Mouse (Mus musculus) E14TG2a.4 (cell line): ENCODE results near the gene Med19.
"Not testable (repeated sequence)": the region's sequence is repeated elsewhere in the genome, so short reads cannot be mapped to it uniquely, and the experiment has no call there.

Experiments used
- H3K27me3 ChIP-seq: 2 replicates; pipeline ENCODE4 v1.6.1; 2014; ENCODE audit warnings: low read length, control low read depth; ENCODE audit not compliant: insufficient read depth
- H3K36me3 ChIP-seq: 2 replicates; pipeline ENCODE4 v1.6.1; 2014; ENCODE audit warnings: low read length, control low read depth; ENCODE audit not compliant: insufficient read depth
- H3K4me1 ChIP-seq: replicated peaks from 2 replicates; pipeline ENCODE4 v1.6.1; 2014; ENCODE audit warnings: low read depth, low read length, control low read depth
- H3K4me3 ChIP-seq: replicated peaks from 2 replicates; pipeline ENCODE4 v1.5.1; 2014; ENCODE audit warnings: mild to moderate bottlenecking, low read length
- H3K9me3 ChIP-seq: 2 replicates; pipeline ENCODE4 v1.6.1; 2014; ENCODE audit warnings: low read length, control low read depth
- CTCF ChIP-seq: conservative IDR thresholded peaks from 2 replicates; pipeline ENCODE4 v1.5.1; 2014; ENCODE audit warnings: low read length
- NANOG ChIP-seq: IDR thresholded peaks from 2 replicates; pipeline ENCODE4 v1.6.1; 2014; ENCODE audit warnings: borderline replicate concordance, low read length, mixed read lengths
- POU5F1 ChIP-seq: IDR thresholded peaks from 2 replicates; pipeline ENCODE4 v1.6.1; 2014; ENCODE audit warnings: low read length, borderline replicate concordance

Med19 gene

GRCm38 (mm10) chr2:84721182-84721581 lies 43.0 kb downstream of the Med19 start:
- no peak for TF ChIP-seq POU5F1
- TF ChIP-seq NANOG, result no peak
- no peak for TF ChIP-seq CTCF
- H3K4me1 ChIP-seq, result peaks cover 39% of the 10 kb centered on the region
- H3K9me3 ChIP-seq, result no peaks in the 10 kb centered on the region

DNA sequence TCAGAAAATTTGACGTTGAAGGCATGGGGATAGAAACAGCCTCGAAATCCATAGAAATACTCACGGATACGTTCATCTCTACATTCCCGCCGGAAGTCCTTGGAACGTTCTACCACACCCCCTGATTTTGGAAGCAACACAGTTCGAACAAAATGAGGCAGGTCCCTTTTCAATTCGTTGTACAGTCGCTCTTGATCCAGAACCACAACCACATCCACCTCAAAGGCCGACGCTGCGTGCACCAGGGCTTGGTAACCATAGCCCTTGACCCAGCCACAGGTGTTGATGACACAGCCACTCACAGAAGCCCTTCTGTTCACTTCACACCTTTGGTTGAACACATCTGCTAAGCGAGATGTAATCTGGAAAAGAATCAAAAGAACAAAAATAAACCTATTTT lies 45.7 kb downstream of the Med19 start:
- TF ChIP-seq POU5F1 (no peak), CTCF (no peak), NANOG (no peak)
- peaks cover 40% of the 10 kb centered on the region for H3K4me1 ChIP-seq
- peaks cover 47% of the 10 kb centered on the region for H3K36me3 ChIP-seq
- no peaks in the 10 kb centered on the region for H3K27me3 ChIP-seq
- no peaks in the 10 kb centered on the region for H3K9me3 ChIP-seq
- H3K4me3 ChIP-seq, result no peak overlapping the region

More at GRCm38 (mm10) chr2:84721182-84721581, 43.0 kb downstream of the Med19 start:
- Histone ChIP-seq H3K36me3 (peaks cover 47% of the 10 kb centered on the region), H3K4me3 (no peak overlapping the region), H3K27me3 (no peaks in the 10 kb centered on the region)

GRCm38 (mm10) chr2:84725770-84726169 lies 47.6 kb downstream of the Med19 start:
- H3K4me3 ChIP-seq, result peak overlapping the region; percentile 90
- peaks cover 40% of the 10 kb centered on the region for H3K4me1 ChIP-seq
- peaks cover 47% of the 10 kb centered on the region for H3K36me3 ChIP-seq
- no peaks in the 10 kb centered on the region for H3K9me3 ChIP-seq
- H3K27me3 ChIP-seq, result peaks cover 8% of the 10 kb centered on the region
- TF ChIP-seq POU5F1 (no peak), CTCF (no peak), NANOG (no peak)

DNA sequence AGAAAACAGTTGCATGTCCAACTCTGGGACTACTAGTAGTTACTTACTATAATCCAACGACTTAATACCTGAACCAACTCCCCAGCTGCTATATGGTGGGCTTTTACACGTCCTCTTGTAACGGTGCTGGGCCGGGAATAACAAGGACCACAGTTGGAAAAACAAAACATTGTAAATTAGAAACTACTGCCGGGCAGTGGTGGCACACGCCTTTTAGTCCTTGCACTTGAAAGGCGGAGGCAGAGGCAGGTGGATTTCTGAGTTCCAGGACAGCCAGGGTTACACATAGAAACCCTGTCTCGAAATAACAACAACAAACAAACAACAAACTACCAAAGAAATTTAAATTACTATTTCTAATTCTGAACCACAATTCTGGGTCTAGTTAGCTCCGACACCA lies 48.5 kb downstream of the Med19 start:
- H3K27me3 ChIP-seq, result peaks cover 17% of the 10 kb centered on the region
- no peak for TF ChIP-seq CTCF
- no peak for TF ChIP-seq POU5F1
- TF ChIP-seq NANOG, result no peak
- peaks cover 42% of the 10 kb centered on the region for H3K36me3 ChIP-seq
- H3K4me1 ChIP-seq, result peaks cover 40% of the 10 kb centered on the region
- no peaks in the 10 kb centered on the region for H3K9me3 ChIP-seq
- H3K4me3 ChIP-seq, result peak overlapping the region; percentile 90

- H3K27me3 ChIP-seq, result peaks cover 18% of the 10 kb centered on the region
- TF ChIP-seq NANOG (no peak), POU5F1 (no peak), CTCF (no peak)
- peaks cover 40% of the 10 kb centered on the region for H3K4me1 ChIP-seq
- H3K4me3 ChIP-seq, result peak within 1 kb of the TSS; percentile 90
- no peaks in the 10 kb centered on the region for H3K9me3 ChIP-seq
- H3K36me3 ChIP-seq, result peaks cover 36% of the 10 kb centered on the region
Measured at GRCm38 (mm10) chr2:84727172-84727858, 49.1 kb downstream of the Med19 start, which contains the start of gene Clp1. TSS of gene Clp1 (minus strand) at chr2:84727350.

- Histone ChIP-seq H3K36me3 (peaks cover 30% of the 10 kb centered on the region), H3K27me3 (peaks cover 24% of the 10 kb centered on the region)
- H3K9me3 ChIP-seq, result not testable (repeated sequence)
Measured at GRCm38 (mm10) chr2:84728191-84728590, 50.0 kb downstream of the Med19 start.

GRCm38 (mm10) chr2:84731206-84731605 lies 53.0 kb downstream of the Med19 start:
- H3K9me3 ChIP-seq, result no peaks in the 10 kb centered on the region
- peaks cover 42% of the 10 kb centered on the region for H3K4me1 ChIP-seq
- H3K4me3 ChIP-seq, result no peak overlapping the region
- no peaks in the 10 kb centered on the region for H3K36me3 ChIP-seq
- peaks cover 55% of the 10 kb centered on the region for H3K27me3 ChIP-seq
- TF ChIP-seq CTCF (no peak), NANOG (no peak), POU5F1 (no peak)

More at GRCm38 (mm10) chr2:84728191-84728590, 50.0 kb downstream of the Med19 start:
- Histone ChIP-seq H3K4me1 (peaks cover 40% of the 10 kb centered on the region), H3K4me3 (peak overlapping the region; percentile 90; the same call in 1 of the 2 replicates)

- H3K4me1 ChIP-seq, result peaks cover 49% of the 10 kb centered on the region
- H3K9me3 ChIP-seq, result no peaks in the 10 kb centered on the region
- no peak overlapping the region for H3K4me3 ChIP-seq
- no peaks in the 10 kb centered on the region for H3K36me3 ChIP-seq
- TF ChIP-seq POU5F1 (no peak), NANOG (no peak), CTCF (no peak)
- H3K27me3 ChIP-seq, result peaks cover 57% of the 10 kb centered on the region
Measured at GRCm38 (mm10) chr2:84732394-84732793, 54.2 kb downstream of the Med19 start.

DNA sequence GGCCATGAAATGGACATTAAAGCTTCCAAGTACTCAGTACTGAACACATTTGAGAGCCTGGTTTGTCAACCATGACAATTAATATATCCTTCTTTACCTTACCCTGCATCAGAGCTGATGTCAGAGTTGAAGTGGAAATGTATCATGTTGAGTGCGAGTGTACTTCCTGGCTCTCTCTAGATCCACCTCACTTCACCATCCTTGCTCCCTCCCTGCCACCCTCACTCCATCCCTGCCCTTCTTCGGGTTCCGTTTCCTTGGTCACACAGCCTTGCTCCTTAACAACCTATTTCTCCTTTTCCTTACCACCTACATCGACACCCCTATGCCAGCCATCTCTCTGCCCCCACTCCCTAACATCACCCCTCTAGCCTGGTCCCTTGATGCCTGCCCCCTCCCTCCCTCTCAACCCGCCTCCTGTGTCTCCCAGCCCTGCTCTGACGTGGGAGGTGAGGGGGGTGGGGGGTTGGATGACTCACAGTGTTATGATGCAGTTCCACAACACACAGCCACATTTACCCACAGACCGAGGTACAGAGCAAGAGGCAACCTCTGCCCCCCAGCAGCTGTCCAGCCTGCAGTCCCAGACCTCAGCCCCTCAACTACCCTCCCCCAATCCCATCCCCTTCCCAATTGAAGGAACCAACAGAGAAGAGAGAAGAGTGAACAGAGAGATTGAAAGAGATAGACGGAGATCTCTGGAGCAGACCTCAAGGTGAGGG lies 55.5 kb downstream of the Med19 start, which contains the start of gene Ypel4:
Ypel4 (plus strand) TSS at position 480 of the 722 bp plus-strand sequence.
- Histone ChIP-seq H3K9me3 (no peaks in the 10 kb centered on the region), H3K27me3 (peaks cover 57% of the 10 kb centered on the region), H3K4me1 (peaks cover 56% of the 10 kb centered on the region), H3K4me3 (peak within 1 kb of the TSS; percentile 69), H3K36me3 (no peaks in the 10 kb centered on the region)
- no peak for TF ChIP-seq POU5F1
- TF ChIP-seq NANOG, result no peak
- no peak for TF ChIP-seq CTCF
